Mouse (Mus musculus): ENCODE data around the gene Rps6ka1. TPM values are rescaled to one million over a fixed set of nuclear protein-coding genes. Genes with fewer than 3 reads are reported as not detected.
A peak's percentile ranks its signal among the peaks of the same experiment; 100 is the strongest.

The Rps6ka1 gene
- polyA plus RNA-seq, 2 experiments, result 28.4 to 48.4 TPM

DNA sequence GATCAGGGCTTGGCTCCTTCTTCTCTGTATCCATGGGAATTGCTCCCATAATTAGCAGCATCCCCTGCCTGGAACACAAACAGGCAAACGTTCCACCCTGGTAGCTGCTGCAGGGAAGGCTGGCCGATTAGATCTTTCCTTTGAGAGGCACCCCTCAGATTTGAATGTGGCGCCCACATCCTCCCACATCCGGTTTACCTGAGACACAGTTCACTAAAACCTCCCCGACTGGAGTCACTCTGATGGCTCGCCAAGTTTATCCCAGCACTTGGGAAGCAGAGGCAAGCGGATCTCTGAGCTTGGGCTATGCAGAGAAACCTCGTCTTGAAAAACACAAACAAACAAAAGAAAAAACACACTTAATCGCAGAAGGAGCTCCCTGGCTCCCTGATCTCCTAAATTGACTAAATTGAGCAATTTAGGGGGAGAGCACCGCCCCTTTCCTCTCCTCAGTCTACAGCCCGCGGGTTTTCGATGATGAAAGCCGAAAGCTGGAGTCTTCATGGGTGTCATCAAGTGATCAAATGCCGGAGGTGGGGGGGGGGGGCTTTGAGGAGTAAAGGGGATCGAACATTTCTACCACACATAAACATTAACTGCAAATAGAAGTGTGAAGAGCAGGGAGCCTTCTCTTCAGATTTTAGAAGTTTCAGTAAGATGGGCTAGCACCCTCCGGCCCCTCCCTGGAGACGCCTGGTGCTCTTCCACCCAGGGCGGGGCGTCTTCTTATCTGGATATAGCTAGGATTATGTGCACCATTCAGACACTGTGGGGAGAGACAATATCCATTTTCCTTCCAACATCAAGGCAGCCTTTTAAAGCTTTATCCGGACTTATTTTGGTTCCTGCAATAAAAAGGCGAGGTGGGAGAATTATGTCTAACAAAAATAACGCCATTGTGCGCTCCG is 59.5 kb downstream of the Rps6ka1 start:
- Histone ChIP-seq H3K4me2 (ENCODE audit: low read depth) (peak overlapping the region; percentile 43), H3K27ac (no peak overlapping the region), H3K9me3 (ENCODE audit: control insufficient read depth, low read length) (no peaks in the 10 kb centered on the region), H3K27me3 (ENCODE audit: control insufficient read depth, insufficient read depth, low read length) (no peaks in the 10 kb centered on the region), H3K4me1 (replicated peaks; ENCODE audit: control insufficient read depth in 2 of 2, insufficient read depth in 2 of 2, low read length in 1 of 2) (peaks cover 12 to 19% of the 10 kb centered on the region in 2 experiments), H3K9ac (replicated peaks) (no peak overlapping the region), H3K36me3 (replicated peaks; ENCODE audit: control insufficient read depth, insufficient read depth, low read depth) (no peaks in the 10 kb centered on the region), H3K4me3 (ENCODE audit: insufficient read depth in 1 of 2, low read depth in 2 of 2, low read length in 2 of 2) (peak overlapping the region in 1 of 2 experiments; percentile 0; a peak in 1 of 4 replicates)
- no peak for TF ChIP-seq CTCF (IDR thresholded peaks at IDR 0.05; ENCODE audit: low read depth)
- no peak for TF ChIP-seq EP300 (IDR thresholded peaks at IDR 0.05; ENCODE audit: low read depth)
- 16% methylated on average over 25 of the region's 25 CpGs for WGBS (ENCODE audit: insufficient replicate concordance)
- DNase-seq (ENCODE audit: low read depth in 3 of 3, low spot score in 3 of 3), result no peak
- ATAC-seq (ENCODE audit: insufficient read depth), result peak; percentile 57; the same call in 1 of the 2 replicates

DNA sequence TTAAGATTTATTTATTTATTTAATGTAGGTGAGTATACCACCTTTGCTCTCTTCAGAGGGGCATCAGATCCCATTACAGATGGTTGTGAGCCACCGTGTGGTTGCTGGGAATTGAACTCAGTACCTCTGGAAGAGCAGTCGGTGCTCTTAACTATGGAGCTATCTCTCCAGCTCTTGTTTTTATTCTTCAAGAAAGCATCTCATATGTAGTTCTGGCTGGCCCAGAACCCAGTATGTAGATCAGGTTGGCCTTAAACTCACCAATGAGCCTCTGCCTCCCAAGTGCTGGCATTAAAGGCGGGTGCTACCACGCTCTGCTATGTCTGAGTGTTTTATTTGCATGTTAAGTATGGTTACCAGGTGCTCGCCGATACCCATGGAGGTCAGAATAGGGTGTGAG is 60.2 kb downstream of the Rps6ka1 start:
- Histone ChIP-seq H3K36me3 (replicated peaks; ENCODE audit: control insufficient read depth, insufficient read depth, low read depth) (no peaks in the 10 kb centered on the region), H3K9me3 (ENCODE audit: control insufficient read depth, low read length) (no peaks in the 10 kb centered on the region), H3K4me1 (replicated peaks; ENCODE audit: control insufficient read depth in 2 of 2, insufficient read depth in 2 of 2, low read length in 1 of 2) (peaks cover 12 to 19% of the 10 kb centered on the region in 2 experiments), H3K4me2 (ENCODE audit: low read depth) (no peak overlapping the region), H3K27ac (no peak overlapping the region), H3K27me3 (ENCODE audit: control insufficient read depth, insufficient read depth, low read length) (no peaks in the 10 kb centered on the region), H3K9ac (replicated peaks) (no peak overlapping the region), H3K4me3 (ENCODE audit: insufficient read depth in 1 of 2, low read depth in 2 of 2, low read length in 2 of 2) (no peak overlapping the region)
- ATAC-seq (ENCODE audit: insufficient read depth), result no peak
- WGBS (ENCODE audit: insufficient replicate concordance), result 71% methylated on average over 6 of the region's 6 CpGs
- TF ChIP-seq EP300 (IDR thresholded peaks at IDR 0.05; ENCODE audit: low read depth), result no peak
- no peak for TF ChIP-seq CTCF (IDR thresholded peaks at IDR 0.05; ENCODE audit: low read depth)
- no peak for DNase-seq (ENCODE audit: low read depth in 3 of 3, low spot score in 3 of 3)

DNA sequence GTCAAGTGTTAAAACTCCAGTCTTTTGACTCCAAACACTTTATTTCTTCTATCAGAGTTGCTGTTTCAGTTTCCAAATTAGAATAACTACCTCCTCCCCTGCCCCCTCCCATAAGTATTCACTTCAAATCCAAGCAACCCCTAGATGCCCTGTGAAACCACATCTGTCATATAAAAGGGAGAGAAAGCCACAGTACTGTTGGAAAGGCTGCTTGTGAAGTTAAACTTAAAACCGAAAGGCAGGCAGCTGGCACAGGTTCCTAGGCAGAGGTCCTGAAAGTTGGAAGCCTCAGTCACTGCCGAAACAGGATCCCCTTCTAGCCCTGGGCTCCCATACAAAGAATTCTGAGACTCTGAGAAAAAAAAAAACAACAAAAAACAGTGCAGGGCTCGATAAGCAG is 61.9 kb downstream of the Rps6ka1 start:
- no peak overlapping the region for H3K4me3 ChIP-seq (ENCODE audit: insufficient read depth in 1 of 2, low read depth in 2 of 2, low read length in 2 of 2)
- no peak overlapping the region for H3K9ac ChIP-seq (replicated peaks)
- H3K27ac ChIP-seq, result no peak overlapping the region
- no peak for DNase-seq (ENCODE audit: low read depth in 3 of 3, low spot score in 3 of 3)
- H3K9me3 ChIP-seq (ENCODE audit: control insufficient read depth, low read length), result no peaks in the 10 kb centered on the region
- no peak for TF ChIP-seq CTCF (IDR thresholded peaks at IDR 0.05; ENCODE audit: low read depth)
- no peak for TF ChIP-seq EP300 (IDR thresholded peaks at IDR 0.05; ENCODE audit: low read depth)
- WGBS (ENCODE audit: insufficient replicate concordance), result 52% methylated on average over 3 of the region's 3 CpGs
- ATAC-seq (ENCODE audit: insufficient read depth), result no peak
- no peak overlapping the region for H3K4me2 ChIP-seq (ENCODE audit: low read depth)
- no peaks in the 10 kb centered on the region for H3K27me3 ChIP-seq (ENCODE audit: control insufficient read depth, insufficient read depth, low read length)
- no peaks in the 10 kb centered on the region for H3K36me3 ChIP-seq (replicated peaks; ENCODE audit: control insufficient read depth, insufficient read depth, low read depth)
- peaks cover 12 to 20% of the 10 kb centered on the region in 2 experiments for H3K4me1 ChIP-seq (replicated peaks; ENCODE audit: control insufficient read depth in 2 of 2, insufficient read depth in 2 of 2, low read length in 1 of 2)

- DNase-seq (ENCODE audit: low read depth in 3 of 3, low spot score in 3 of 3), result no peak
- no peak for TF ChIP-seq CTCF (IDR thresholded peaks at IDR 0.05; ENCODE audit: low read depth)
- TF ChIP-seq EP300 (IDR thresholded peaks at IDR 0.05; ENCODE audit: low read depth), result no peak
Measured at GRCm38 (mm10) chr4:133820806-133821560, 66.6 kb downstream of the Rps6ka1 start.

GRCm38 (mm10) chr4:133820166-133820565 is 67.4 kb downstream of the Rps6ka1 start:
- no peak overlapping the region for H3K9ac ChIP-seq (replicated peaks)
- H3K4me1 ChIP-seq (replicated peaks; ENCODE audit: control insufficient read depth in 2 of 2, insufficient read depth in 2 of 2, low read length in 1 of 2), result peaks cover 7 to 22% of the 10 kb centered on the region in 2 experiments
- 41% methylated on average over 4 of the region's 4 CpGs for WGBS (ENCODE audit: insufficient replicate concordance)
- no peaks in the 10 kb centered on the region for H3K27me3 ChIP-seq (ENCODE audit: control insufficient read depth, insufficient read depth, low read length)
- no peak for ATAC-seq (ENCODE audit: insufficient read depth)
- no peak overlapping the region for H3K4me2 ChIP-seq (ENCODE audit: low read depth)
- no peak for TF ChIP-seq CTCF (IDR thresholded peaks at IDR 0.05; ENCODE audit: low read depth)
- no peak for TF ChIP-seq EP300 (IDR thresholded peaks at IDR 0.05; ENCODE audit: low read depth)
- no peak overlapping the region for H3K4me3 ChIP-seq (ENCODE audit: insufficient read depth in 1 of 2, low read depth in 2 of 2, low read length in 2 of 2)
- H3K27ac ChIP-seq, result no peak overlapping the region
- no peak for DNase-seq (ENCODE audit: low read depth in 3 of 3, low spot score in 3 of 3)
- no peaks in the 10 kb centered on the region for H3K9me3 ChIP-seq (ENCODE audit: control insufficient read depth, low read length)
- no peaks in the 10 kb centered on the region for H3K36me3 ChIP-seq (replicated peaks; ENCODE audit: control insufficient read depth, insufficient read depth, low read depth)

More at GRCm38 (mm10) chr4:133820806-133821560, 66.6 kb downstream of the Rps6ka1 start:
- 28% methylated on average over 9 of the region's 9 CpGs for WGBS (ENCODE audit: insufficient replicate concordance)
- Histone ChIP-seq H3K4me1 (replicated peaks; ENCODE audit: control insufficient read depth in 2 of 2, insufficient read depth in 2 of 2, low read length in 1 of 2) (peaks cover 4 to 15% of the 10 kb centered on the region in 2 experiments; a peak in 3 of 4 replicates), H3K4me3 (ENCODE audit: insufficient read depth in 1 of 2, low read depth in 2 of 2, low read length in 2 of 2) (no peak overlapping the region), H3K9ac (replicated peaks) (no peak overlapping the region), H3K36me3 (replicated peaks; ENCODE audit: control insufficient read depth, insufficient read depth, low read depth) (no peaks in the 10 kb centered on the region), H3K27me3 (ENCODE audit: control insufficient read depth, insufficient read depth, low read length) (no peaks in the 10 kb centered on the region), H3K27ac (no peak overlapping the region), H3K9me3 (ENCODE audit: control insufficient read depth, low read length) (no peaks in the 10 kb centered on the region), H3K4me2 (ENCODE audit: low read depth) (no peak overlapping the region; the same call in 1 of the 2 replicates)
- ATAC-seq (ENCODE audit: insufficient read depth), result no peak
